Mouse (Mus musculus) right cerebral cortex, postnatal 25 days (tissue): ENCODE results near the gene Olfr689.
"Not testable (repeated sequence)": the region's sequence is repeated elsewhere in the genome, so short reads cannot be mapped to it uniquely, and the experiment has no call there.

ENCODE experiments used
- DNase-seq: peaks from one replicate; pipeline ENCODE4 v3.0.0; 2022

Gene Olfr689

DNA sequence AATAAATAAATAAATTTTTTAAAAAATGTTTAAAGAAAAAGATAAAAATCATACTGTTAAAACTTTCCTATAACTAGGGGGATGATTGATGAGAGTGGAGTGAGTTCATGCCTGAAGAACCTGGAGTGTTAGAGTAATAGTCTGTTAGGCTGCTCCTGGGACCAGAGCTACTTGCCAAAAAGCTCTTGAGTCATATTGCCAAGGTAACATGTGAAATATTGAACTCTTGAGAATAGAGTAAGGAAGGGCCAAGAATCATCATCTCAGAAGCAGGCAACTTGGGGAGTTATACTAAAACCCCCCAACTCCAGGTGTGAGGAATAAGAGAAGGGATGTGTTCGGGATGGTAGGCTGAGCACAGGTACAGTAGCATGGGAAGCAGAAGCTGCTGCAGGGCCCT lies at the start of gene Olfr689:
Gene Olfr689 (plus strand): TSS at position 301 of the 400 bp plus-strand sequence.
- DNase-seq: no peak

DNA sequence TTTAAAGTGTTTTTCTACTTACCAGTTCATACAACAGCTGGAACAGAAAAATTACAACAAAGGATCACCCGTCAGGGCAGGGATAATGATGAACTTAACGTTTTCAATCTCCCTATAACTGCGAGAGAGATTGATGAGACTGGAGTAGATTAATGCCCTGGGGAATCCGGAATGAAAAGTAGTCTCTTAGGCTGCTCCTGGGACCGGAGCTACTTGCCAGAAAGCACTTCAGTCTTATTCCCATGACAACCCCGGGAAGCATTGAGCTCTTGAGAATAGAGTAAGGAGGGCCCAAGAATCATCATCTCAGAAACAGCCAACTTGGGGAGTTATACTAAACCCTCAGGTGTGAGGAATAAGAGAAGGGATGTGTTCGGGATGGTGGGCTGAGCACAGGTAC lies 38.5 kb upstream of the Olfr689 start:
- DNase-seq: no peak

DNA sequence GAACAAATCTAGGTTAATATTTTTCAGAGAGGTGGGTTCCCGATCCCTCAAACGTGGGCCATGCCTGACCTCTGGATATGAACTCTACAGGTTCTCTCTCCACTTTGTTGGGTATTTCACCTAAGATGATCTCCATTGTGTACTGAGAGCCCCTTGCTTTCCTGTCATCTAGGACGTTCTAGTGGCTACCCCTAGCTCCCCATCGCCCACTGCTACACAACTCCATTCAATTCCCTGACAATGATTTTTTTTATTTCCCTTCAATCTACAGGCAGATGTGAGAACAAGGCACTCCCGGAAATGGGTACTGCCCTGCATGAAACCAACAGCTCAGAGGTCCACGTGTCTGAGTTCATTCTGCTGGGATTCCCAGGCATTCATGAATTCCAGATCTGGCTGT lies 23.2 kb upstream of the Olfr689 start, which contains the start of gene Olfr688:
Gene Olfr688 (plus strand): TSS at position 301 of the 400 bp plus-strand sequence.
- no peak for DNase-seq

DNA sequence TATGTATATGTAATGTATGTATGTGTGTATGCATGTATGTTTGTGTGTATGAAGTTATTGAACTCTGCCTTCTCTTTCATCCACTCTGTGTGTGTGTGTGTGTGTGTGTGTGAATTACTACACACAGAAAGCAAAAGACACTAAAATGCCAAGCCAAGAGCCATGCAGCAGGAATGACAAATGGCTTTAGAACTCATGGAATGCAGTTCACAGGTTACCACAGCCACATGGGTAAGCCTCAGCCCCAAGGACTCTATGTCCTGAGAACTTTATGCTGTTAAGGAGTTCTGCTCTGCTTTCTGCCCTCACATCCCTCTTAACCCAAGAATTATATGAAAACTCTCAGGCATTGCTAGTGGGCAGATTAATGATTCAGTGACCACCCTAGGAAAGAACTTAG lies 20.9 kb upstream of the Olfr689 start:
- DNase-seq: no peak

DNA sequence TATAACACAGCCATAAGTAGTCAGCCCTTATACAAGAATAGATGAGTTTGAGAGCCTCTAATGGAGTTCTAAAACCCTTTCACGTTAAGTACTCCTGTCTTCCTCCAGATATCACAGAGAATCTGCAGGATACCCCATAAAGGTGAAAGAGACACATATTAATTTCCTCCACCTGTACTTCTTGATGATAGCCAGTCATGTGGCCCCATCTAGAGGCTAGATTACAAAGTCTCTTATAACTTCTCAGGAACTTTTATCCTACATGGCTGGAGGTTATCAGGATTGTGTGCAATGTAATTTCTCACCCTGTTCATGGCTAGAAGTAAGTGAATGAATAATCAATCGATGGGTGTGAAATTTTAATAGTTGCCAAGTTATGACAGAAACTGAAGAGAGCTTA lies 14.3 kb downstream of the Olfr689 start:
- DNase-seq: no peak

DNA sequence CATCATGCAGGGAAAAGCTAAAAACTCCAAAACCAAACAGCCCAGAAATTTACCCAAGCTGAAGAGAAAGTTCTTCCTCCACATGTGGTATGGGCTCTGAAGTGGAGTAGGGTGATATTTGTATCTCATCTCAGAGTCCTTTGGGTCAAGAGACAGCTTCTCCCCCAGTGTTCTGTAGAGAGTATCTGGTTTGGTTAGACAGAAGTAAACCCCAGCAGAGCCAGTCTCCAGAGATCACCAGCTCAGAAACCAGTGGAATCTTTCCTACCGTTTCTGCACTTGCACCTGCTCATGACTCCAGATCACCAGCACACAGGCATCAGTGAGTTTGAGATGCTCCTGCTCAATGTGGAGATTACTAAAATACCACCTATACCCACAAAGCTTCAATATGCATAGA lies 23.0 kb downstream of the Olfr689 start, which contains the start of gene Olfr690:
Gene Olfr690 (minus strand): TSS at position 101 of the 400 bp plus-strand sequence.
- no peak for DNase-seq

DNA sequence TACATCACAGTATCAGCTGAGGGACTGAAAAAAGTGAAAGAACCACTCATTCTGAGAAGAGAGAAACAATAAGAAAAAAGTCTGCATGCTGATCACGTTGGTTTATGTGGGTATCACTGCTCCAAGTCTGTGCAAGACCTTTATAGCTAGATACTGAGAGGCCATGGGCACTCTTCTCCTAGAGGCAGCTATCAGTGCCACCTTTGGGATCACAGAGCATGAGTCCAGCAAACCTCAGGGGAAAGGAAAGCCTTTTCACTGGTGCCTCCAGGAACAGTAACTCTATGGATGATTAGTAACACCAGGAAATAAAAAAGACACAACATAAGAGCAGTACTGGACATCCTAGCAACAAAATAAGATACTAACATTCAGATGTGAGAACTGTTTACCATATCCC lies 31.2 kb downstream of the Olfr689 start, which contains the start of gene Olfr691:
Gene Olfr691 (minus strand): TSS at position 101 of the 400 bp plus-strand sequence.
- DNase-seq: no peak

DNA sequence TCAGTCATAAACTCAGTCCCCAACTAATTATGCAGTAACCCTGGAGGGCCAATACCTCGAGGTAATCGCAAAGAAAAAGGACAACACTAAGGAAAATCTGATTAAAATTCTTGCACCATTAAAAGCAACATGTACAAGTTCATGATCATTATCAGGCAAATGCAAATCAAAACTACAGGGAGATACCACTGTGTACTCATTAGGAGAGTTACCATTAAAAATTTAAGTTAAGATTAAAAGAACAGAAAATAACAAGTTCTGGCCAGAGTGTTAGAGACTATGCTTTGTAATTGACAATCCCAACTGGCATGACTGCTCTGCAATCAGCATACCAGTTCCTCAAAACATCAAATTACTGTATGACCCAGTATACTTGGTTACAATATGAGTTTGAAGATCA lies 31.8 kb downstream of the Olfr689 start:
- no peak for DNase-seq

DNA sequence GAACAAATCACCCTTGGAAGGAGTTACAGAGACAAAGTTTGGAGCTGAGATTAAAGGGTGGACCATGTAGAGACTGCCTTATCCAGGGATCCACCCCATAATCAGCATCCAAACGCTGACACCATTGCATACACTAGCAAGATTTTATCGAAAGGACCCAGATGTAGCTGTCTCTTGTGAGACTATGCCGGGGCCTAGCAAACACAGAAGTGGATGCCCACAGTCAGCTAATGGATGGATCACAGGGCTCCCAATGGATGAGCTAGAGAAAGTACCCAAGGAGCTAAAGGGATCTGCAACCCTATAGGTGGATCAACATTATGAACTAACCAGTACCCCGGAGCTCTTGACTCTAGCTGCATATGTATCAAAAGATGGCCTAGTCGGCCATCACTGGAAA lies 45.1 kb downstream of the Olfr689 start:
- not testable (repeated sequence) for DNase-seq

DNA sequence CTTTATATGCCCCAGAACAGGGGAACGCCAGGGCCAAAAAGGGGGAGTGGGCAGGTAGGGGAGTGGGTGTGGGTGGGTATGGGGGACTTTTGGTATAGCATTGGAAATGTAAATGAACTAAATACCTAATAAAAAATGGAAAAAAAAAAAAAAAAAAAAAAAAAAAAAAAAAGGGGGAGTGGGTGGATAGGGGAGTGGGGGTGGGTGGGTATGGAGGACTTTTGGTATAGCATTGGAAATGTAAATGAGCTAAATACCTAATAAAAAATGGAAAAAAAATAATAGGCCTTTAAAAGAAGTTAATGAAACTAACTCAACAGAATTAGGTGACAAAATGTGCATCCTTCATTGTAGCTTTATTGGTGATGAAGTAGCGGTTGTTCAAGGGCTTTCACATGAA lies 45.5 kb downstream of the Olfr689 start:
- not testable (repeated sequence) for DNase-seq

DNA sequence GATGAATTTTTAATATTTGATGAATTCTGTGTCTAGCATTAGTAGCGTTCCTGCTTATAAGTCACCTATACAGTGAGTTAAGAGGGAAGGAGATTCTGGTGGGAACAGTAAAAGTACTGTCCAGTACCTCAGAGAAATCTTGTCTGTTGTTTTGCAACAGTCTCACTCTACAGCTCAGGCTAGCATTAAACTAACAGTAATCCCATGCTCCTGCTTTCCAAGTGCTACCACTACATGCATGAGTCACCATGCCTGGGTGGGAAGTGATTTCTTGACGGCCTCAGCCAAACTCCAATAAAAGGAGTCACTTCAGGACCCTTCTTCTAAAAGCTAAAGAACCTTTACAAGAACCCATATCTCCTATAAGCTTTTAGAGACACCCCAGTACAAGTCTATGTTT lies 50.7 kb downstream of the Olfr689 start:
- no peak for DNase-seq

DNA sequence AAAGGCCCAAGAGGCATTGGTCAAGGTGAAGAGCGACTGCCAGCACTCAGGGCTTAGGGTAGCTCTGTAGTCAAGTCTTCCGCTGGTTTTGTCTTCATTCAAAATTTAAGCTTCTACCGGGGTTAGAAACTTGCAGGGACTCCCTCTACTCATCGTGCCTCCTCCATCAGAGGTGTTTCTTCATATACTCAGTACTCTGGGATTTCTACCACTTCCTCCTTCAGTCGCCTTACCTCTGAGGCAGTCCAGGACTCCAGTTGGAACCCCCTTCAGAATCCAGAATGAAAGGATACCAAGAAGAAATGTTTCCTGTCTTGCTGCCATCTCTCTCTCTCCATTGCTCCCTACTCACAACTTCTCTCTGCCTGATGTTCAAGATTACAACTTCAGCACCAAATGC lies 56.3 kb downstream of the Olfr689 start:
- no peak for DNase-seq

DNA sequence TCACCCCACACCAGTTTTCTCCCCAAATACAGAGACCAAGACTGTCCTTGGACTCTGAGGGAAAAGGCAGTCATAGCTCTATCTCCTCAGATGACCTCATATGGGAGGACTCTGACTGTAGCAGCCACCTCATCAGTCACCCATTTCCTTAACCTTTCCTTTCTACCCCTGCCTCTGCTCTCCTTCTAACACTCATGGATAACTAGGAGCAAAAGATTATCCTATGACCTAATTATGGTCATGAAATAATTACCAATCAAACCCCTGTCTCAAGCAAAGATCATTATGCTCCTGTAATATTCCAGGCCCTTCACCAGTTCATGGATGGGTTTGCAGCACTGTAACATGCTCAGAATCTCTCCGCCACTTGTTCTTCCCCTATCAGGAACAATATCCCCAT lies 57.0 kb downstream of the Olfr689 start, which contains the start of gene Olfr692:
Gene Olfr692 (plus strand): TSS at position 301 of the 400 bp plus-strand sequence.
- DNase-seq: no peak

DNA sequence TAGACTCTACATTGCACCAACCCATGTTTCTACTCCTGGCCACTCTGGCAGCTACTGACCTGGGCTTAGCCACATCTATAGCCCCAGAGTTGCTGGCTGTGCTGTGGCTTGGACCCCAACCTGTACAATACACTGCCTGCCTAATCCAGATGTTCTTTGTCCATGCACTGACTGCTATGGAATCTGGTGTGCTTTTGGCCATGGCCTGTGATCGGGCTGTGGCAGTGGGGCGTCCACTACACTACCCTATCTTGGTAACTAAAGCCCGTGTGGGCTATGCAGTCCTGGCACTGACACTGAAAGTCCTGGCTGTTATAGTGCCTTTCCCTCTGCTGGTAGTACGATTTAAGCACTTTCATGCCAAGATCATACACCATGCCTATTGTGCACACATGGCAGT lies 57.6 kb downstream of the Olfr689 start:
- DNase-seq: no peak
